Comparison of ENCODE assay signal across 26 mouse cellular contexts in genomic region chr17:15898689-15899419, GRCm38 (mm10).
A peak's percentile ranks its signal among the peaks of the same experiment; 100 is the strongest.
DNase-seq lines count a peak whose midpoint lies in the region; ATAC-seq and TF ChIP-seq lines count a peak whose summit lies in the region.
"Had no signal": no experiment of that assay in that cellular context is flagged by ENCODE, and none has a peak within 500 bp of the region (broad histone marks: within the 10 kb centered on the region; RNA-seq: fewer than 3 reads in every experiment).

No protein-coding gene starts in this region.

- no peak for TF ChIP-seq CTCF in brain, embryonic 14.5 days (IDR thresholded peaks at IDR 0.05; ENCODE audit: borderline replicate concordance, extremely low read depth, insufficient read depth, insufficient read length)

- no peak overlapping the region for H3K27ac ChIP-seq in midbrain, embryonic 11.5 days (ENCODE audit: low read depth, low read length)
- no peak overlapping the region for H3K27ac ChIP-seq in midbrain, embryonic 10.5 days (replicated peaks)
- H3K27ac ChIP-seq in hindbrain, embryonic 12.5 days: peak overlapping the region; percentile 31; the same call in 1 of the 2 replicates
- H3K27ac ChIP-seq: embryonic facial prominence, embryonic 15.5 days; heart, adult 2 months; heart, embryonic 15.5 days; kidney, postnatal 0 days; left cerebral cortex, adult 2 months; limb, embryonic 15.5 days; liver, embryonic 15.5 days; lung, embryonic 15.5 days had no signal

- H3K27me3 ChIP-seq in midbrain, embryonic 11.5 days (ENCODE audit: control insufficient read depth, insufficient read depth, low read length): no peaks in the 10 kb centered on the region
- no peaks in the 10 kb centered on the region for H3K27me3 ChIP-seq in midbrain, embryonic 10.5 days (ENCODE audit: low read depth, poor library complexity, severe bottlenecking)
- no peaks in the 10 kb centered on the region for H3K27me3 ChIP-seq in hindbrain, embryonic 12.5 days
- H3K27me3 ChIP-seq: embryonic facial prominence, embryonic 15.5 days; heart, embryonic 15.5 days; limb, embryonic 15.5 days; liver, embryonic 15.5 days; lung, embryonic 15.5 days; megakaryocyte, embryonic 14.5 days had no signal

- H3K4me2 ChIP-seq in midbrain, embryonic 11.5 days: no peak overlapping the region
- no peak overlapping the region for H3K4me2 ChIP-seq in hindbrain, embryonic 12.5 days (replicated peaks)
- H3K4me2 ChIP-seq: embryonic facial prominence, embryonic 15.5 days; heart, embryonic 15.5 days; limb, embryonic 15.5 days; liver, embryonic 15.5 days; lung, embryonic 15.5 days had no signal

- no peaks in the 10 kb centered on the region for H3K4me1 ChIP-seq in midbrain, embryonic 11.5 days (ENCODE audit: control insufficient read depth, insufficient read depth, low read length)
- peaks cover 5% of the 10 kb centered on the region for H3K4me1 ChIP-seq in midbrain, embryonic 10.5 days
- H3K4me1 ChIP-seq in hindbrain, embryonic 12.5 days: no peaks in the 10 kb centered on the region
- H3K4me1 ChIP-seq: embryonic facial prominence, embryonic 15.5 days; heart, embryonic 15.5 days; limb, embryonic 15.5 days; liver, embryonic 15.5 days; lung, embryonic 15.5 days; megakaryocyte, embryonic 14.5 days had no signal

- WGBS in midbrain, embryonic 11.5 days: 74% methylated on average over 7 of the region's 7 CpGs
- 80% methylated on average over 7 of the region's 7 CpGs for WGBS in midbrain, embryonic 10.5 days
- WGBS in hindbrain, embryonic 12.5 days: 66% methylated on average over 7 of the region's 7 CpGs

- H3K9me3 ChIP-seq in midbrain, embryonic 11.5 days (ENCODE audit: control insufficient read depth, low read length): no peaks in the 10 kb centered on the region
- H3K9me3 ChIP-seq in midbrain, embryonic 10.5 days (replicated peaks): no peaks in the 10 kb centered on the region
- no peaks in the 10 kb centered on the region for H3K9me3 ChIP-seq in hindbrain, embryonic 12.5 days (replicated peaks)
- H3K9me3 ChIP-seq: embryonic facial prominence, embryonic 15.5 days; heart, embryonic 15.5 days; limb, embryonic 15.5 days; liver, embryonic 15.5 days; lung, embryonic 15.5 days; megakaryocyte, embryonic 14.5 days had no signal

- TF ChIP-seq POLR2A in brain, embryonic 14.5 days (IDR thresholded peaks at IDR 0.05; ENCODE audit: borderline replicate concordance, extremely low read depth, insufficient read depth, insufficient read length, poor library complexity, severe bottlenecking): no peak

- no peak overlapping the region for H3K4me3 ChIP-seq in midbrain, embryonic 11.5 days (ENCODE audit: low read depth, low read length)
- no peak overlapping the region for H3K4me3 ChIP-seq in midbrain, embryonic 10.5 days
- H3K4me3 ChIP-seq in hindbrain, embryonic 12.5 days: no peak overlapping the region
- H3K4me3 ChIP-seq: embryonic facial prominence, embryonic 15.5 days; heart, adult 2 months; heart, embryonic 15.5 days; left cerebral cortex, adult 2 months; limb, embryonic 15.5 days; liver, embryonic 15.5 days; lung, embryonic 15.5 days; megakaryocyte, embryonic 14.5 days had no signal

- DNase-seq in midbrain, embryonic 11.5 days (ENCODE audit: low spot score, missing footprints): no peak
- no peak for DNase-seq in midbrain, embryonic 10.5 days (ENCODE audit: low spot score)
- peak; percentile 43 for DNase-seq in brain, embryonic 14.5 days (ENCODE audit: low read depth)
- peak; percentile 21 for DNase-seq in mesoderm, embryonic 11.5 days (ENCODE audit: low read depth, low spot score)
- no peak for DNase-seq in adipocyte (ENCODE audit: low spot score)
- DNase-seq: adrenal gland, adult 8-10 months; cerebellum, adult 18-20 months; cerebellum, postnatal 36 days; embryo, embryonic 11 days; gastrocnemius, postnatal 25 days; heart, adult 2 months; heart, postnatal 36 days; kidney, adult 2 months; layer of hippocampus, adult 9-11 months; lung, postnatal 36 days had no signal

- no peak overlapping the region for H3K9ac ChIP-seq in midbrain, embryonic 11.5 days (ENCODE audit: low read length)
- no peak overlapping the region for H3K9ac ChIP-seq in hindbrain, embryonic 12.5 days
- H3K9ac ChIP-seq: embryonic facial prominence, embryonic 15.5 days; heart, embryonic 15.5 days; limb, embryonic 15.5 days; liver, embryonic 15.5 days; lung, embryonic 15.5 days had no signal

- peak; percentile 57 for ATAC-seq in midbrain, embryonic 11.5 days (ENCODE audit: low FRiP score)
- ATAC-seq in hindbrain, embryonic 12.5 days (ENCODE audit: low FRiP score): peak; percentile 87
- ATAC-seq in monocyte, adult 5-6 weeks (replicated peaks; ENCODE audit: insufficient number of reproducible peaks, low FRiP score, low TSS enrichment, poor library complexity, severe bottlenecking): no peak
- ATAC-seq: forebrain, embryonic 16.5 days had no signal

- no peaks in the 10 kb centered on the region for H3K36me3 ChIP-seq in midbrain, embryonic 11.5 days (ENCODE audit: control insufficient read depth, insufficient read depth, low read length)
- H3K36me3 ChIP-seq in midbrain, embryonic 10.5 days: no peaks in the 10 kb centered on the region
- no peaks in the 10 kb centered on the region for H3K36me3 ChIP-seq in hindbrain, embryonic 12.5 days
- H3K36me3 ChIP-seq: embryonic facial prominence, embryonic 15.5 days; heart, embryonic 15.5 days; limb, embryonic 15.5 days; liver, embryonic 15.5 days; lung, embryonic 15.5 days had no signal

Comparison
In these comparisons a context has a peak if more than half of its experiments do, and no peak if none do; other contexts are left out.
1. DNase-seq: peak in brain, embryonic 14.5 days (single experiment) and mesoderm, embryonic 11.5 days (single experiment); none in midbrain, embryonic 11.5 days (single experiment), midbrain, embryonic 10.5 days (single experiment) and adipocyte (single experiment).